Mouse (Mus musculus) WW6 (cell line): ENCODE data around the gene Dpy19l3.

Experiments used
- DNase-seq: peaks from one replicate; pipeline ENCODE4 v3.0.0-alpha.2; 2013; ENCODE audit warnings: low read depth, low spot score

Gene Dpy19l3

DNA sequence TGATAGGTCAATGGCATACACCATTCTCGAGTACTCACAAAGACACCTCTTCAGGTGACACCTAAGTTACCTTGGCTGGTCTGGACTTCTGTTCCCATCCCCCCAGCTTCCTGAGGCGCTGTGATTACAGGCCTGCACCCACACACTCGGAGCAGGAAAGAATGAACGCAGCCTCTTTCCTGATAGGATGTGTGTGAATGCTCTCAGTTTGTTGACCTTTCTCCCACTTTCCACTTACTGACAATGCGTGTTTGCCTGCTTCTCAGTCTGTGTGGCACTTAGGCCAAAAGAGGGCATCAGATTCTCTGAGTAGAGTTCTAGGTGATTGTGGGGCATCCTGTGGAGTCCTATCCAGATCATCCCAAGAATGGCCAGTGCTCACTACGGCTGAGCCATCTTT lies 114.2 kb downstream of the Dpy19l3 start:
- DNase-seq = no peak

DNA sequence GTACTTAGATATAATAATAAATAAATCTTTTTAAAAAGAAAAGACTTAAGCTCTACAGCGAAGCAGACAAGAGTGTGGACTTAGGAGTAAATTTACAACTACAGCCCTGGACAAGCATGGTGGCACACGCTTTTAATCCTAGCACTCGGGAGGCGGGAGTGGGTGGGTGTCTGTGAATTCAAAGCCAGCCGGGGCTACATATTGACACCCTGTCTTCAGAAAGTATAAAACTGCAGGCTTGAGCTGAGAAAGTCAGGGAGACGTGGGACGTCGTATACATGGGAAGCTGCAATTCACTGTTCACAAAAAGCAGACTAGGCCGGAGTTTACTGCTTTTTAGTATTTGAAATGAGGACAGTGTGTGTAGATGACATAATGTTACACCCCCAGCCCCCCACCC lies 117.4 kb downstream of the Dpy19l3 start:
- DNase-seq = no peak

GRCm38 (mm10) chr7:35636229-35636628 lies 118.0 kb downstream of the Dpy19l3 start:
- DNase-seq = no peak
